Mouse (Mus musculus) erythroblast, embryonic 14.5 days (primary cell): ENCODE data around the gene Ap2a2. TPM values are rescaled to one million over a fixed set of nuclear protein-coding genes. Genes with fewer than 3 reads are reported as not detected.
"Not testable (repeated sequence)": the region's sequence is repeated elsewhere in the genome, so short reads cannot be mapped to it uniquely, and the experiment has no call there.

Experiments used
- H3K27me3 ChIP-seq: 2 replicates; pipeline ENCODE4 v1.6.1; 2012; ENCODE audit warnings: inconsistent platforms; ENCODE audit not compliant: control insufficient read depth
- H3K36me3 ChIP-seq: 2 replicates; pipeline ENCODE4 v1.6.1; 2012; ENCODE audit warnings: mild to moderate bottlenecking, inconsistent platforms; ENCODE audit not compliant: control insufficient read depth
- H3K4me1 ChIP-seq: 2 replicates; pipeline ENCODE4 v1.6.1; 2012; ENCODE audit warnings: inconsistent platforms; ENCODE audit not compliant: control insufficient read depth
- H3K4me3 ChIP-seq: replicated peaks from 2 replicates; pipeline ENCODE3; 2012; ENCODE audit warnings: moderate library complexity, mild to moderate bottlenecking, inconsistent platforms
- H3K9me3 ChIP-seq: 2 replicates; pipeline ENCODE4 v1.6.1; 2012; ENCODE audit warnings: low read length, inconsistent platforms, mixed read lengths; ENCODE audit not compliant: control insufficient read depth
- GATA1 ChIP-seq: IDR thresholded peaks from 2 replicates; pipeline ENCODE4 v1.6.1; 2012; ENCODE audit warnings: low read length, inconsistent platforms, mixed read lengths
- TAL1 ChIP-seq: IDR thresholded peaks from 3 replicates; pipeline ENCODE4 v1.6.1; 2012; ENCODE audit warnings: low read length, inconsistent platforms, mixed read lengths
- polyA plus RNA-seq: library from polyadenylated mRNA; stranded (reverse); fragments of >175 nt; gene quantifications from 2 replicates; pipeline ENCODE4 v1.2.3, GENCODE M21; 2012

The Ap2a2 gene
- polyA plus RNA-seq, 1 experiment: 8.6 TPM

DNA sequence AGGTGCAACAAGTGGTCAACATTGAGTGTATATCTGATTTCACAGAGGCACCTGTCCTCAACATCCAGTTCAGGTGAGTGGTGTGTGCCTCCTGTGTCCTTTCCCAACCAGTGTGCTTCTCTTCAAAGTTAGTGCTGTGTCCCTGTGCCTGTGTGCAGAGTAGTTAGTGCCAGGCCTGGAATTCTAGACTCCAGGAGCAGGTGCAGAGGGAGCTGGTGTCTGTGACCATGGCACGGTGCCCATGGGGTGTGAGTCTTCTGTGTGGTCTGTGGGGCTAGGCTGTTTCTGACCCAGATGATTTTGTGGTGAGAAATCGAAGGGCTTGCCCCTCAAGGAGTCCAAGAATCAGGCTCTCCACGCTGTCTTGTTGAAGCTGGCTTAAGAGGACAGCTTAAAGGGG is 67.3 kb downstream of the Ap2a2 start:
- Histone ChIP-seq H3K4me1 (no peaks in the 10 kb centered on the region; the same call in 1 of the 2 replicates), H3K4me3 (no peak overlapping the region), H3K36me3 (peaks cover 100% of the 10 kb centered on the region), H3K9me3 (no peaks in the 10 kb centered on the region), H3K27me3 (no peaks in the 10 kb centered on the region)
- TF ChIP-seq TAL1 (no peak), GATA1 (no peak)

DNA sequence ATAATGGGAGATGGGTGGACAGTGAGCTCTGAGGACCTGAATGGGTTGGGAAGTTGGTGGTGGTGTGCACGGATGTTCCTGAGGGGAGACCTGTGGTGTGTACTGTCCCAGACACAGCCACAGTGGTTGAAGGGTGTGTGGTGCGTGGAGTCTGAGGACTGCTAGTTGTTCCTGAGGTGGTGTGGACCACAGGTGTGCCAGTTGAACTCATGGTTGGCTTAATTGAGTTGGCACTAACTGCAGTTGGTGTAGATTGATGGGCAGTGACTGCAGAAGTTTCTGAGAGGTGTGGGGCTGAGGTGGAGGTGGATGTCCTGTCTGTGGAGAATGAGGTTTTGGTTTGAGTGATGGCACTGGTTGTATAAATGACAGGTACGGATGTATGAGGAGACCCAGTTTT is 76.1 kb downstream of the Ap2a2 start:
- H3K4me1 ChIP-seq, H3K9me3 ChIP-seq, H3K4me3 ChIP-seq, H3K27me3 ChIP-seq: not testable (repeated sequence)
- H3K36me3 ChIP-seq: peaks cover 96% of the 10 kb centered on the region

- H3K36me3 ChIP-seq: peaks cover 95% of the 10 kb centered on the region
- not testable (repeated sequence) for H3K9me3 ChIP-seq, H3K27me3 ChIP-seq, H3K4me3 ChIP-seq, H3K4me1 ChIP-seq
Measured at GRCm38 (mm10) chr7:141638513-141639334, 76.8 kb downstream of the Ap2a2 start.

- H3K27me3 ChIP-seq, H3K4me3 ChIP-seq, H3K9me3 ChIP-seq: not testable (repeated sequence)
- Histone ChIP-seq H3K36me3 (peaks cover 95% of the 10 kb centered on the region), H3K4me1 (peaks cover 12% of the 10 kb centered on the region)
Measured at GRCm38 (mm10) chr7:141639335-141639890, 77.4 kb downstream of the Ap2a2 start.

GRCm38 (mm10) chr7:141642375-141642774 is 80.4 kb downstream of the Ap2a2 start:
- Histone ChIP-seq H3K27me3 (no peaks in the 10 kb centered on the region; the same call in 1 of the 2 replicates), H3K4me3 (no peak overlapping the region), H3K36me3 (peaks cover 95% of the 10 kb centered on the region), H3K4me1 (peaks cover 20% of the 10 kb centered on the region), H3K9me3 (no peaks in the 10 kb centered on the region)
- TF ChIP-seq TAL1: no peak

DNA sequence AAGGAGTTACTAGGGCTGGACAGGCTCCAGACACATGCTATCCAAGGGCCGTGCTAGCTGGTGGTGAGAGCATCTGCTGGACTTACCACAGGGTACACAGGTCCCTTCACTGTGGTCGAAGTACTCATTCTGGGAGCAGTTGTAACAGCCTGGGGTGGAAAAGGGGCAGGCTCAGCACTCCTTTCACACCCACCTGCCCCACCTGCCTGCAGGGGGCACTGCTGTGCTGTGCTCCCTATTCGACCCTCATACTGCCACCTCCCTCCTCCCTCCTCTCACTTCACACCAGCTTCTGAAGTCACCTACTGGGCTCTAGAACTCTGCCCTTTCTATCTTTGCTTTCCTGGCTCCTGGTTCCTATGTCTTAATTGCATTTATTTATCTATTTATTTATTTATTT is 81.2 kb downstream of the Ap2a2 start:
- TF ChIP-seq TAL1 (no peak), GATA1 (no peak)
- Histone ChIP-seq H3K4me1 (peaks cover 19% of the 10 kb centered on the region), H3K4me3 (no peak overlapping the region), H3K9me3 (no peaks in the 10 kb centered on the region), H3K27me3 (no peaks in the 10 kb centered on the region; the same call in 1 of the 2 replicates), H3K36me3 (peaks cover 95% of the 10 kb centered on the region)

DNA sequence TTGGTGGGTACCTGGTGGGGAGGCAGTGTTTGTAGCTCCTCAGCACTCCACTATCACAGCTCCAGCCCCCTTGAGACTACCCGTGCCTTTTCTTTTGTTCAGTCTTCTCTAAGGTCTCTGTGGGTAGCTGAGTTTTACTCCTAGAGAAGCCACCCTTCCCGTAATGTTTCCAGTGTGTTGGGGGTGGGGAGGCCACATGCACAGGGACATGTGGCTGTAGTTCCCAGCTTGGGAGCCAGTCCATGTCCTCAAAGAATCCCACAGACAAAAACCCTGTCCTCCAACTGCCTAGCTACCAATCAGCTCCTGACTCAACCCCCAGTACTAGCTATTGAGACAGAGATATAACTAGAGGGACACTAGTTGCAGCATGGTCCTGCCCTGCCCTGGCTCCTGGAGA is 85.1 kb downstream of the Ap2a2 start:
- no peaks in the 10 kb centered on the region for H3K27me3 ChIP-seq
- H3K36me3 ChIP-seq: peaks cover 98% of the 10 kb centered on the region
- no peak overlapping the region for H3K4me3 ChIP-seq
- TF ChIP-seq GATA1: no peak
- no peak for TF ChIP-seq TAL1
- H3K9me3 ChIP-seq: no peaks in the 10 kb centered on the region
- peaks cover 42% of the 10 kb centered on the region for H3K4me1 ChIP-seq

- TF ChIP-seq TAL1 (no peak), GATA1 (no peak)
- Histone ChIP-seq H3K9me3 (no peaks in the 10 kb centered on the region), H3K27me3 (no peaks in the 10 kb centered on the region), H3K4me1 (peaks cover 48% of the 10 kb centered on the region), H3K4me3 (no peak overlapping the region), H3K36me3 (peaks cover 92% of the 10 kb centered on the region)
Measured at GRCm38 (mm10) chr7:141647815-141648214, 85.8 kb downstream of the Ap2a2 start.

DNA sequence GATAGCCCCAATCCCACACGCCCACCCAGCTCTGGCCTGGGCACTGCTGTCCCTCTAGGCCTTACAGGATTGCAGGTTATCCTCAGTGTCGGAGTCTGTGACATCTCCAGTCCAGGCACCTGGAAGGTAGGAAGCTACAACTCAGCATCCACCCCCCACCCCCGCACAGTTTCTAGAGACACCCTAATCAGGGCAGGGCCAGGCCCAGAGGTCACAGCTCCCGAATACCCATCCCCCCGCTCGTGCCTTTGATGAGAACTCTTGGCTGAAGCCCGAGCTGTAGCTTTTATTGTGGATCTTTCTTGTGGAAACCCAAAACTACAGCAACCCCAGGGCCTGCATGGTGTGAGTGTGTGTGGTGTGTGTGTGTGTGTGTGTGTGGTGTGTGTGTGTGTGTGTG is 90.2 kb downstream of the Ap2a2 start:
- Histone ChIP-seq H3K27me3 (no peaks in the 10 kb centered on the region), H3K36me3 (peaks cover 49% of the 10 kb centered on the region), H3K4me3 (no peak overlapping the region), H3K4me1 (peaks cover 66% of the 10 kb centered on the region), H3K9me3 (no peaks in the 10 kb centered on the region)
- TF ChIP-seq TAL1: no peak
- TF ChIP-seq GATA1: no peak

GRCm38 (mm10) chr7:141660346-141660745 is 98.4 kb downstream of the Ap2a2 start:
- H3K4me1 ChIP-seq: peaks cover 58% of the 10 kb centered on the region

More at GRCm38 (mm10) chr7:141660346-141660745, 98.4 kb downstream of the Ap2a2 start:
- H3K4me3 ChIP-seq: no peak overlapping the region
- H3K36me3 ChIP-seq: no peaks in the 10 kb centered on the region
- TF ChIP-seq GATA1: no peak
- TF ChIP-seq TAL1: no peak
- no peaks in the 10 kb centered on the region for H3K9me3 ChIP-seq
- H3K27me3 ChIP-seq: no peaks in the 10 kb centered on the region
